Mouse (Mus musculus) kidney, postnatal 0 days (tissue): ENCODE measurements around the gene Gspt1. TPM values are rescaled to one million over a fixed set of nuclear protein-coding genes. Genes with fewer than 3 reads are reported as not detected.
A peak's percentile ranks its signal among the peaks of the same experiment; 100 is the strongest.
"Not testable (repeated sequence)": the region's sequence is repeated elsewhere in the genome, so short reads cannot be mapped to it uniquely, and the experiment has no call there.

Experiments used
- ATAC-seq: fragments of 200-750 bp; cut with Nextera tagmentation; replicated peaks from 2 replicates; pipeline ENCODE4 v1.8.0; 2017; ENCODE audit warnings: low read depth, moderate number of reproducible peaks, moderate TSS enrichment, moderate library complexity; ENCODE audit not compliant: low FRiP score
- DNase-seq: peaks from one replicate; pipeline ENCODE4 v3.0.0-alpha.2; 2016; ENCODE audit warnings: low spot score
- H3K27ac ChIP-seq: fragments of 300-500 bp; sonication (generic); 2 replicates; pipeline ENCODE4 v1.5.1; 2014; ENCODE audit warnings: mild to moderate bottlenecking
- H3K27me3 ChIP-seq: fragments of 300-500 bp; sonication (generic); 2 replicates; pipeline ENCODE4 v1.6.1; 2014; ENCODE audit warnings: low read length, mixed read lengths; ENCODE audit not compliant: insufficient read depth
- H3K36me3 ChIP-seq: fragments of 300-500 bp; sonication (generic); 2 replicates; pipeline ENCODE4 v1.6.1; 2014; ENCODE audit warnings: low read length, mixed read lengths; ENCODE audit not compliant: insufficient read depth
- H3K4me1 ChIP-seq: fragments of 300-500 bp; sonication (generic); replicated peaks from 2 replicates; pipeline ENCODE4 v1.6.1; 2014; ENCODE audit warnings: antibody characterized with exemption, low read length, mixed read lengths; ENCODE audit not compliant: insufficient read depth
- H3K4me2 ChIP-seq: fragments of 300-500 bp; sonication (generic); 2 replicates; pipeline ENCODE4 v1.6.1; 2014; ENCODE audit warnings: mild to moderate bottlenecking, low read length, moderate library complexity, mixed read lengths
- H3K4me3 ChIP-seq: fragments of 300-500 bp; sonication (generic); replicated peaks from 2 replicates; pipeline ENCODE4 v1.5.1; 2014; ENCODE audit warnings: low read depth, low read length
- H3K9ac ChIP-seq: fragments of 300-500 bp; sonication (generic); 2 replicates; pipeline ENCODE4 v1.6.1; 2014; ENCODE audit warnings: low read depth, low read length
- H3K9me3 ChIP-seq: fragments of 300-500 bp; sonication (generic); replicated peaks from 2 replicates; pipeline ENCODE4 v1.6.1; 2016; ENCODE audit warnings: low read length, inconsistent platforms, mixed read lengths
- CTCF ChIP-seq: IDR thresholded peaks from 2 replicates; pipeline ENCODE4 v1.5.1; 2016; ENCODE audit warnings: antibody characterized with exemption, low read depth, mild to moderate bottlenecking, moderate library complexity
- WGBS: fragments of 180-500 bp; shearing (Covaris S2); extraction: QIAGEN DNeasy Blood & Tissue Kit; methylation state at CpG from one replicate; pipeline ENCODE4 v1.1.7; 2014; 5-methylcytosine and 5-hydroxymethylcytosine counted together
- polyA plus RNA-seq: library from polyadenylated mRNA; unstranded; fragments of >200 nt; fragmentation: Nextera tagmentation; extraction: Ambion mirVana; gene quantifications from 2 replicates; pipeline ENCODE4 v1.2.1, GENCODE M21; 2015

The Gspt1 gene
- 65.1 and 67.6 TPM in 2 replicates for polyA plus RNA-seq

DNA sequence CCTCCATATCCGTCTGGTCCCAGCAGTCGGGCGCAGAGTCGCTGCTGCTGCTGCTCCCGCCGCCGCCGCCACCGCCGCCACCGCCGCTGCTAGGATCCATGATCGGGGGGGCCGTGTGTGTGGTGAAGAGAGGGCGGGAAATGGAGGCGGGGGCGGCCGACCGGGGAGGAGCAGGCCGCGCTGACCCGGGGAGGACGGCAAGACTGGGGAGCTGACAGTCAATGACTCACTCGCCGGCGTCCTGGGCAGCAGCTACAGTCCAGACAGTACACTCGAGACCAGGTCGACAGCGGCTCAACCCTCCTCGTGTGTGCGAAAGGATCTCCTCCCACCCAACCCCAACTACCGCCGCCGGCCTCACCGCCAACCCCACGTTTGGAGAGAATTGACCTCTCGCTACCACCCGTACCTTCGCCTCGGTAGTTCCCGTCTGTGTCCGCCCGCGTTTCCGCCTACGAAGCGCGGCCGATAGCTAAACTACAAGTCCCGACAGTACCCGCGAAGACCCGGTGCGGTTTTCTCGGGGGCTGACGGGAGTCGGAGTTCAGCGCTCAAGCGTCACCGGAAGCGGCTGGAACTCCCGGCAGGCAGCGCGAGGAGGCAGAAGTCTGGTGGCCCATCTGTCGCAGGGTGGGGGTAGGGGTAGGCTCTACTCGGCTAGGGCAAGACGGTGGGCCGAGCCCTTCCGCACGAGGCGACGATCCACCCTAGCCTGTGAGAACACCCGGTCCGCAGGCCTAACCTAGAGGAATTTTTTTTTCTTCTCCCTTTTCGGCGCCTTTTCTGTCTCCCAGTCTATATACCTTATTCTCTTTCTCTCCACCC, at the start of gene Gspt1:
Gspt1 (minus strand) TSS at position 428 of the 825 bp plus-strand sequence.
- Histone ChIP-seq H3K27me3 (no peaks in the 10 kb centered on the region), H3K9me3 (no peaks in the 10 kb centered on the region), H3K9ac (peak within 1 kb of the TSS; percentile 97), H3K27ac (peak within 1 kb of the TSS; percentile 98), H3K4me1 (peaks cover 15% of the 10 kb centered on the region; the same call in 1 of the 2 replicates), H3K4me2 (peak within 1 kb of the TSS; percentile 74), H3K4me3 (peak within 1 kb of the TSS; percentile 98), H3K36me3 (no peaks in the 10 kb centered on the region)
- DNase-seq (peak; percentile 99), ATAC-seq (peak; percentile 96)
- TF ChIP-seq CTCF, result 0 out of 2 replicates have a peak, but pooled peaks have one; percentile 2
- WGBS, result under 1% methylated on average over 71 of the region's 76 CpGs

DNA sequence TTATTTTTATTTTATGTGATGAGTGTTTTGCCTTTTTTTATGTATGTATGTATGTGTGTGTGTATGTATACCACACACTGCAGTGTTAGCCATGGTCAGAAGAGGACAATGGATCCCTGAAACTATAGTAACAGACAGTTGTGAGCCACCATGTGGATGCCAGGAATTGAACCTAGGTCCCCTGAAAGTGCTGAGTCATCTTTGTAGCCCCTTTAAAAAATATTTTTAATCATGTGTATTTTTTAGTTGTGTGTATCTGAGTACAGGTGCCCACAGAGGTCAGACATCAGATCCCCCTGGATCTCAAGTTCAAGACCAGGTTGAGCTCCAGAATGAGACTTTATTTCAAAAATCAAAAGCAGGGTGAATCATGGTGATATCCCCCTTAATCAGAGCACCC, 49.6 kb upstream of the Gspt1 start:
- no peak overlapping the region for H3K27ac ChIP-seq
- ATAC-seq (no peak), DNase-seq (no peak)
- H3K9ac ChIP-seq, result no peak overlapping the region
- no peaks in the 10 kb centered on the region for H3K36me3 ChIP-seq
- no peak overlapping the region for H3K4me2 ChIP-seq
- no peaks in the 10 kb centered on the region for H3K9me3 ChIP-seq
- H3K27me3 ChIP-seq, result no peaks in the 10 kb centered on the region
- no peak overlapping the region for H3K4me3 ChIP-seq
- no peaks in the 10 kb centered on the region for H3K4me1 ChIP-seq
- no peak for TF ChIP-seq CTCF

GRCm38 (mm10) chr16:11297700-11298099, 43.6 kb upstream of the Gspt1 start:
- not testable (repeated sequence) for H3K9ac ChIP-seq, H3K4me2 ChIP-seq, H3K4me1 ChIP-seq, H3K9me3 ChIP-seq, H3K27ac ChIP-seq, ATAC-seq, H3K4me3 ChIP-seq, H3K27me3 ChIP-seq, H3K36me3 ChIP-seq
- 58% methylated on average over 1 of the region's 1 CpGs for WGBS
- TF ChIP-seq CTCF, result peak; percentile 60
- DNase-seq, result peak; percentile 46

DNA sequence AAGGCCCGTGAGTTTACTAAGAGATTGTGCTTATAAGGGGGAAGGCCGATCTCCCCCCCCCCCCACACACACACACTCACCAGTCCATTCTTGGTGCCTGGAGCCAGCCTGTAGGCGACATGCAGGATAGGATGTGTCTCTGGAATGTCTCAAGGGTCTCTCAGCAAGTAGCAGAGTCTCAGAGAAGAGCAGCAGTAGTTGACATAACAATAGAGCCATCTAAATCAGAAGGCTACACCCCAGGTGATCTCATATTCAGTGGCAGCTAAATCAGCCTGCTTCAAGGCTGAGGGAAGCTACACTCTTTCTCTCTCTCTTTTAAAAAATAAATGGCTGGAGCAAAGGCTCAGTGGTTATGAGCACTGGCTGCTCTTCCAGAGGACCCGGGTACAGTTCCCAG, 41.5 kb upstream of the Gspt1 start:
- H3K36me3 ChIP-seq, H3K4me1 ChIP-seq, H3K4me3 ChIP-seq, H3K9ac ChIP-seq, H3K9me3 ChIP-seq, H3K4me2 ChIP-seq, DNase-seq, ATAC-seq, H3K27me3 ChIP-seq, H3K27ac ChIP-seq: not testable (repeated sequence)
- WGBS, result 66% methylated on average over 4 of the region's 4 CpGs

- H3K36me3 ChIP-seq, H3K4me3 ChIP-seq, H3K4me2 ChIP-seq, H3K4me1 ChIP-seq, H3K9me3 ChIP-seq, ATAC-seq, H3K27me3 ChIP-seq, H3K9ac ChIP-seq, DNase-seq, H3K27ac ChIP-seq: not testable (repeated sequence)
- 96% methylated on average over 7 of the region's 8 CpGs for WGBS
Observed at GRCm38 (mm10) chr16:11288873-11289272, 34.7 kb upstream of the Gspt1 start.

- no peak overlapping the region for H3K9ac ChIP-seq
- H3K4me3 ChIP-seq, result no peak overlapping the region
- WGBS, result 85% methylated on average over 2 of the region's 2 CpGs
- no peak for TF ChIP-seq CTCF
- DNase-seq (no peak), ATAC-seq (no peak)
- no peaks in the 10 kb centered on the region for H3K27me3 ChIP-seq
- no peaks in the 10 kb centered on the region for H3K4me1 ChIP-seq
- no peaks in the 10 kb centered on the region for H3K36me3 ChIP-seq
- no peak overlapping the region for H3K4me2 ChIP-seq
- no peaks in the 10 kb centered on the region for H3K9me3 ChIP-seq
- no peak overlapping the region for H3K27ac ChIP-seq
Observed at GRCm38 (mm10) chr16:11285949-11286348, 31.8 kb upstream of the Gspt1 start.
